7 mouse cellular contexts compared by ENCODE assay signal in the genomic region with DNA sequence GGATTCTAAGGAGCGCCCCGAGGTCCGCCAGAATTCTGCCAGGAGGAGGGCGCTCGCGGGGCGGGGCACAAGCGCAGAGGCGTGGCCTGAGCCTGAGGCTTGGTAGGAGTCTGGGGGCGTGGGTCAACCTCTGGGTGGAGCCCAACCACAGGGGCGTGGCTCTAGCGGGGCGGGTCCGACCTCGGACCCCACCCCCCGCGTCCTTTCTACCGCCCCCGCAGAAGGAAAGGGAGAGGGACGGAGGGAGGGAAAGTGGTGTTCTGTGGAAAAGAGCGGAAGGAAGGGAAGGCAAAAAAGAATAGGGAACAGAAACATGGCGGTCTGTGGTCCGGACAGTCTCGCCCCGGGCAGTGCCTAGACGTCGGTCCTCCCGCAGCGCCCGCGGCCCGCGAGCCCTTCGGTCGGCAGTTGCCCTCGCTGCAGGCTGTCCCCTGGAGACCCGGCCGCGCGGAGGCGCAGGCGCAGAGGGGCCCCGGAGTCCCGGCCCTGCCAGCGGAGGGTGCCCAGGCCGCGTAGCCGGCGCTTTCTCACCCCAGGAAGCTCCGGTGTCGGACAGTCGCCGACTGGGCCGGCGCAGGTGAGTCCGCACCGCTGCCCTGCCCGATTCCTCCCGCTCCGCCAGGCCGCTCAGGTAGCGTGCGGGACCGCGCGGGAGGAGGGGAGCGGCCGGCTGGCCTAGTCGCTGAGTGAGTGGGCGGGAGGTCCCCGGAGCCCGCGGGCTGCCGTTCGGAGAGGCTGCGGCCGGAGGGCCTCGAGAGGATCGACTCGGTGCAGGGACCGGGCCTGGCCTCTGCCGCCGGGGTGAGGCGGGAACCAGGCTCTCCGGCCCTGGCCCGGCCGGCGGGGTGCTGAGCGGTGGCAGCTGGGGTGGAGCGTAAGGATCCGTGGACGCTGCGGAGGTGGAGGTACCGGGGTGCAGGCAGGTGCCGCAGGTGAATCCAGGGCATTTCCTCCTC. TPM values are rescaled to one million over a fixed set of nuclear protein-coding genes. Genes with fewer than 3 reads are reported as not detected.
DNase-seq lines count a peak whose midpoint lies in the region; ATAC-seq lines count a peak whose summit lies in the region.

Dennd4c (plus strand) TSS at position 220 of the 956 bp plus-strand sequence.

- no peaks in the 10 kb centered on the region for H3K27me3 ChIP-seq in intestine, embryonic 16.5 days (replicated peaks; ENCODE audit: control insufficient read depth, insufficient read depth, low read length)
- no peaks in the 10 kb centered on the region for H3K27me3 ChIP-seq in midbrain, embryonic 11.5 days (ENCODE audit: control insufficient read depth, insufficient read depth, low read length)

- H3K4me1 ChIP-seq in intestine, embryonic 16.5 days (ENCODE audit: control insufficient read depth, insufficient read depth, low read length), result peaks cover 2% of the 10 kb centered on the region; the same call in 1 of the 2 replicates
- peaks cover 6% of the 10 kb centered on the region for H3K4me1 ChIP-seq in midbrain, embryonic 11.5 days (ENCODE audit: control insufficient read depth, insufficient read depth, low read length)

- WGBS in intestine, embryonic 16.5 days, result under 1% methylated on average over 95 of the region's 95 CpGs
- WGBS in midbrain, embryonic 11.5 days, result under 1% methylated on average over 88 of the region's 95 CpGs

- DNase-seq in adrenal gland, adult 2 months, result peak; percentile 98
- peak; percentile 87 for DNase-seq in embryo, embryonic 11.5 days (ENCODE audit: low read depth, low spot score)
- DNase-seq in gastrocnemius, postnatal 36 days, result peak; percentile 93 to 95
- peak; percentile 83 to 85 for DNase-seq in left cerebral cortex, postnatal 36 days (ENCODE audit: low spot score in 2 of 2)
- peak; percentile 99 for DNase-seq in midbrain, embryonic 11.5 days (ENCODE audit: low spot score, missing footprints)
- DNase-seq in skeletal muscle tissue, adult 2 months (ENCODE audit: low read depth, low spot score), result peak; percentile 93

- H3K27ac ChIP-seq in intestine, embryonic 16.5 days (ENCODE audit: low read length), result peak within 1 kb of the TSS; percentile 84
- H3K27ac ChIP-seq in midbrain, embryonic 11.5 days (ENCODE audit: low read depth, low read length), result peak within 1 kb of the TSS; percentile 65

- peak; percentile 97 for ATAC-seq in intestine, embryonic 16.5 days
- peak; percentile 99 for ATAC-seq in midbrain, embryonic 11.5 days (ENCODE audit: low FRiP score)

- no peaks in the 10 kb centered on the region for H3K36me3 ChIP-seq in intestine, embryonic 16.5 days (ENCODE audit: control insufficient read depth, insufficient read depth, low read length)
- H3K36me3 ChIP-seq in midbrain, embryonic 11.5 days (ENCODE audit: control insufficient read depth, insufficient read depth, low read length), result no peaks in the 10 kb centered on the region

- peak within 1 kb of the TSS; percentile 91 for H3K4me2 ChIP-seq in intestine, embryonic 16.5 days (ENCODE audit: low read depth, low read length)
- H3K4me2 ChIP-seq in midbrain, embryonic 11.5 days, result peak within 1 kb of the TSS; percentile 84

- H3K9ac ChIP-seq in intestine, embryonic 16.5 days (ENCODE audit: low read depth, low read length), result peak within 1 kb of the TSS; percentile 99
- peak within 1 kb of the TSS; percentile 93 for H3K9ac ChIP-seq in midbrain, embryonic 11.5 days (ENCODE audit: low read length)

- H3K9me3 ChIP-seq in intestine, embryonic 16.5 days (ENCODE audit: control insufficient read depth, low read length), result no peaks in the 10 kb centered on the region
- H3K9me3 ChIP-seq in midbrain, embryonic 11.5 days (ENCODE audit: control insufficient read depth, low read length), result no peaks in the 10 kb centered on the region

- intact Hi-C loops in gastrocnemius, postnatal 36 days (cut with DNase I), result loop anchor here (5.0 kb wide), 1 partner anchor 96 kb away; no protein-coding TSS in a partner anchor
- intact Hi-C loops in left cerebral cortex, postnatal 36 days (cut with DNase I), result no loop called here

- H3K4me3 ChIP-seq in intestine, embryonic 16.5 days (ENCODE audit: low read length), result peak within 1 kb of the TSS; percentile 100
- peak within 1 kb of the TSS; percentile 96 for H3K4me3 ChIP-seq in midbrain, embryonic 11.5 days (ENCODE audit: low read depth, low read length)

RNA-seq across cellular contexts. Expression of gene Dennd4c, which starts in this region (rescaled TPM):
- 10 to 100 TPM; 41.3 to 51.5 TPM for total RNA-seq in adrenal gland, adult 2 months (2021)
- polyA plus RNA-seq in adrenal gland, adult 2 months (2012; rRNA removed), result 3.7 and 4.8 TPM in 2 replicates
- total RNA-seq in gastrocnemius, postnatal 36 days (2021), result 10 to 100 TPM; 22.3 to 27.1 TPM
- polyA plus RNA-seq in intestine, embryonic 16.5 days (2015; fragmentation: Nextera tagmentation; extraction: Ambion mirVana), result 2.9 and 3.5 TPM in 2 replicates
- total RNA-seq in left cerebral cortex, postnatal 36 days (2021), result 10 to 100 TPM; 10.5 TPM
- 4.9 and 5.0 TPM in 2 replicates for polyA plus RNA-seq in midbrain, embryonic 11.5 days (2014; fragmentation: Nextera tagmentation; extraction: Ambion mirVana)

Comparison
In these comparisons a context has a peak if more than half of its experiments do, and no peak if none do; other contexts are left out.
1. Peak in every context shown above with its lines: DNase-seq, ATAC-seq, H3K4me3 ChIP-seq and H3K27ac ChIP-seq.